Mouse (Mus musculus): ENCODE measurements around the gene Eed.

DNA sequence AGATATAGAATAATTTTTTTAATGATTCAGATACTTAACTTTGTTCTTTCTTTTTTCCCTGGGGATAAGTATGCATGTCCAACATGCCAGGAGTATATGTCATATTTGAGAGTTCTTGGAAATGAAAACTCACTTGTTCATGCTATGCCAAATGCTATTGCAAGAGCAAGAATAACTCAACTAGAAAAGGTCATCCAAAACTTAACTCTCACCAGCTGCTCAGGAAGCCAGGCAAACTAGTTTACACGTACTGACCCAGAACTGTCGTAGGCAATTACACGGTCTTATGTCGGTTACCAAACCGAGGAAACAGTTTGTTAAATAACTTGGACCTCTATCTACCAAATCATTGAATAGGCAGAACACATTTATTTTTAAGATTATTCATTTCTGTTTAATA, 64.1 kb downstream of the Eed start:
- TF ChIP-seq FLI1 (IDR thresholded peaks at IDR 0.05; ENCODE audit: low read length) (no peak), GATA1 (IDR thresholded peaks at IDR 0.05; ENCODE audit: borderline replicate concordance, low read length) (no peak)
